Mouse (Mus musculus) spleen, embryonic (tissue): ENCODE results near the gene Palm.
"Not testable (repeated sequence)": the region's sequence is repeated elsewhere in the genome, so short reads cannot be mapped to it uniquely, and the experiment has no call there.

Experiments used
- CTCF ChIA-PET: fragments of 350-600 bp; sonication (Branson Sonifier 250); formaldehyde crosslinking; loops from one replicate; lab custom pipeline; 2022; lab: Charles Lee

Palm gene

GRCm38 (mm10) chr10:79793051-79793737, at the start of gene Palm:
Gene Palm (plus strand): TSS chr10:79793572.
- CTCF ChIA-PET, result interaction anchor here (0.6 to 1.1 kb wide), 4 partner anchors 10 to 122 kb away, joined by 3 to 10 read pairs (median 4); no protein-coding TSS in a partner anchor

- CTCF ChIA-PET, result no interaction called here
Measured at GRCm38 (mm10) chr10:79743650-79744365, 49.6 kb upstream of the Palm start.

GRCm38 (mm10) chr10:79745411-79745810, 48.0 kb upstream of the Palm start:
- CTCF ChIA-PET, result no interaction called here

- CTCF ChIA-PET, result interaction anchor here (0.6 to 1.4 kb wide), 2 partner anchors 77 to 208 kb away, joined by 3 to 4 read pairs; partner anchors contain the start of gene Tpgs1
Measured at GRCm38 (mm10) chr10:79745898-79746773, 47.2 kb upstream of the Palm start, which contains the start of gene Polrmt. Gene Polrmt (minus strand): TSS chr10:79746581.

- CTCF ChIA-PET, result interaction anchor here (0.6 to 1.4 kb wide), 2 partner anchors 78 to 207 kb away, joined by 3 to 4 read pairs; partner anchors contain the start of gene Tpgs1
Measured at GRCm38 (mm10) chr10:79746774-79747151, 46.6 kb upstream of the Palm start.

- CTCF ChIA-PET, result no interaction called here
Measured at GRCm38 (mm10) chr10:79748496-79748895, 44.9 kb upstream of the Palm start.

GRCm38 (mm10) chr10:79754856-79755516, 38.4 kb upstream of the Palm start, which contains the start of gene Fgf22:
Gene Fgf22 (plus strand): TSS chr10:79755076.
- CTCF ChIA-PET, result no interaction called here

GRCm38 (mm10) chr10:79755854-79756253, 37.5 kb upstream of the Palm start:
- CTCF ChIA-PET, result no interaction called here

- CTCF ChIA-PET, result no interaction called here
Measured at GRCm38 (mm10) chr10:79756660-79757059, 36.7 kb upstream of the Palm start.

GRCm38 (mm10) chr10:79759675-79760074, 33.7 kb upstream of the Palm start:
- CTCF ChIA-PET, result not testable (repeated sequence)

- CTCF ChIA-PET, result no interaction called here
Measured at GRCm38 (mm10) chr10:79760603-79761143, 32.7 kb upstream of the Palm start.

- CTCF ChIA-PET, result no interaction called here
Measured at GRCm38 (mm10) chr10:79762875-79763274, 30.5 kb upstream of the Palm start.

- CTCF ChIA-PET, result no interaction called here
Measured at GRCm38 (mm10) chr10:79764234-79764633, 29.1 kb upstream of the Palm start.

- CTCF ChIA-PET, result no interaction called here
Measured at GRCm38 (mm10) chr10:79765228-79765745, 28.1 kb upstream of the Palm start.

GRCm38 (mm10) chr10:79766001-79766507, 27.3 kb upstream of the Palm start:
- CTCF ChIA-PET, result no interaction called here

GRCm38 (mm10) chr10:79766508-79767325, 26.7 kb upstream of the Palm start, which contains the start of gene Rnf126:
Gene Rnf126 (minus strand): TSS chr10:79766952.
- CTCF ChIA-PET, result interaction anchor here (1.5 to 2.4 kb wide), 2 partner anchors 12 to 22 kb away, joined by 5 to 17 read pairs; no protein-coding TSS in a partner anchor

GRCm38 (mm10) chr10:79767372-79768244, 25.8 kb upstream of the Palm start:
- CTCF ChIA-PET, result interaction anchor here (0.7 to 2.4 kb wide), 4 partner anchors 11 to 50 kb away, joined by 4 to 17 read pairs (median 6); no protein-coding TSS in a partner anchor

- CTCF ChIA-PET, result interaction anchor here (0.6 to 2.4 kb wide), 4 partner anchors 10 to 44 kb away, joined by 4 to 17 read pairs (median 6); no protein-coding TSS in a partner anchor
Measured at GRCm38 (mm10) chr10:79768400-79768799, 25.0 kb upstream of the Palm start.
